Mouse (Mus musculus) frontal cortex, postnatal 36 days (tissue): ENCODE measurements at regions not wholly inside any gene's neighbourhood (a gene's known extent, or its start where the extent isn't known, plus 50 kb on each side); places are given as distances from the start of the nearest gene placed in this dataset.
A peak's percentile ranks its signal among the peaks of the same experiment; 100 is the strongest.

Source experiments
- DNase-seq, 2 experiments: peaks; one replicate each; pipeline ENCODE4 v3.0.0; 2022; ENCODE audit warnings: low spot score in 2 of 2

GRCm38 (mm10) chr15:68644862-68645261 lies 2144.2 kb upstream of the Lrrc6 start:
- DNase-seq: peak; percentile 34 to 46

- no peak for DNase-seq
These were observed 2134.9 kb upstream of the Lrrc6 start for GRCm38 (mm10) chr15:68635633-68636032.

- no peak for DNase-seq
These were observed 2126.3 kb upstream of the Lrrc6 start for GRCm38 (mm10) chr15:68626976-68627375.

- no peak for DNase-seq
These were observed 2124.1 kb upstream of the Lrrc6 start for GRCm38 (mm10) chr15:68624831-68625230.

GRCm38 (mm10) chr15:68620417-68621214 lies 2119.9 kb upstream of the Lrrc6 start:
- no peak for DNase-seq

- DNase-seq: peak; percentile 6 to 16
These were observed 2105.5 kb upstream of the Lrrc6 start for GRCm38 (mm10) chr15:68606110-68606791.

GRCm38 (mm10) chr15:68605478-68605877 lies 2104.8 kb upstream of the Lrrc6 start:
- DNase-seq: no peak

- no peak for DNase-seq
These were observed 2081.5 kb upstream of the Lrrc6 start for GRCm38 (mm10) chr15:68582177-68582576.

GRCm38 (mm10) chr15:68579486-68579885 lies 2078.8 kb upstream of the Lrrc6 start:
- DNase-seq: peak; percentile 57 to 70

GRCm38 (mm10) chr15:68560654-68561053 lies 2059.9 kb upstream of the Lrrc6 start:
- peak; percentile 27 to 72 for DNase-seq

- no peak for DNase-seq
These were observed 2055.4 kb upstream of the Lrrc6 start for GRCm38 (mm10) chr15:68556133-68556532.

- peak in 1 of 2 experiments; percentile 14 for DNase-seq
These were observed 2035.3 kb upstream of the Lrrc6 start for GRCm38 (mm10) chr15:68536055-68536325.

GRCm38 (mm10) chr15:68535297-68536054 lies 2034.8 kb upstream of the Lrrc6 start:
- peak; percentile 38 to 52 for DNase-seq

- no peak for DNase-seq
These were observed 2020.0 kb upstream of the Lrrc6 start for GRCm38 (mm10) chr15:68520759-68521158.

GRCm38 (mm10) chr15:68512431-68512830 lies 2011.7 kb upstream of the Lrrc6 start:
- DNase-seq: no peak

GRCm38 (mm10) chr15:68508190-68508589 lies 2007.5 kb upstream of the Lrrc6 start:
- no peak for DNase-seq

GRCm38 (mm10) chr15:68506093-68506492 lies 2005.4 kb upstream of the Lrrc6 start:
- DNase-seq: no peak

GRCm38 (mm10) chr15:68496438-68496837 lies 1995.7 kb upstream of the Lrrc6 start:
- peak in 1 of 2 experiments; percentile 47 for DNase-seq

GRCm38 (mm10) chr15:68484789-68485188 lies 1984.1 kb upstream of the Lrrc6 start:
- DNase-seq: peak in 1 of 2 experiments; percentile 46

- no peak for DNase-seq
These were observed 1977.0 kb upstream of the Lrrc6 start for GRCm38 (mm10) chr15:68477745-68478144.

- peak in 1 of 2 experiments; percentile 30 for DNase-seq
These were observed 1971.2 kb upstream of the Lrrc6 start for GRCm38 (mm10) chr15:68471928-68472327.

- no peak for DNase-seq
These were observed 1962.1 kb upstream of the Lrrc6 start for GRCm38 (mm10) chr15:68462851-68463250.
